Mouse (Mus musculus) large intestine, adult 2 months (tissue): ENCODE measurements around the gene Ltn1. TPM values are rescaled to one million over a fixed set of nuclear protein-coding genes. Genes with fewer than 3 reads are reported as not detected.

Experiments used
- DNase-seq: peaks from one replicate; pipeline ENCODE4 v3.0.0-alpha.2; 2012; ENCODE audit warnings: low read depth, low spot score
- WGBS: fragments of 180-500 bp; shearing (Covaris S2); methylation state at CpG from one replicate; pipeline ENCODE4 v1.1.7; 2018; 5-methylcytosine and 5-hydroxymethylcytosine counted together
- polyA plus RNA-seq: library from polyadenylated mRNA; depleted of rRNA; stranded (reverse); fragments of >200 nt; gene quantifications from 2 replicates; pipeline ENCODE4 v1.2.3, GENCODE M21; 2012; rRNA removed

Ltn1 gene
- polyA plus RNA-seq = 4.1 and 6.6 TPM in 2 replicates

DNA sequence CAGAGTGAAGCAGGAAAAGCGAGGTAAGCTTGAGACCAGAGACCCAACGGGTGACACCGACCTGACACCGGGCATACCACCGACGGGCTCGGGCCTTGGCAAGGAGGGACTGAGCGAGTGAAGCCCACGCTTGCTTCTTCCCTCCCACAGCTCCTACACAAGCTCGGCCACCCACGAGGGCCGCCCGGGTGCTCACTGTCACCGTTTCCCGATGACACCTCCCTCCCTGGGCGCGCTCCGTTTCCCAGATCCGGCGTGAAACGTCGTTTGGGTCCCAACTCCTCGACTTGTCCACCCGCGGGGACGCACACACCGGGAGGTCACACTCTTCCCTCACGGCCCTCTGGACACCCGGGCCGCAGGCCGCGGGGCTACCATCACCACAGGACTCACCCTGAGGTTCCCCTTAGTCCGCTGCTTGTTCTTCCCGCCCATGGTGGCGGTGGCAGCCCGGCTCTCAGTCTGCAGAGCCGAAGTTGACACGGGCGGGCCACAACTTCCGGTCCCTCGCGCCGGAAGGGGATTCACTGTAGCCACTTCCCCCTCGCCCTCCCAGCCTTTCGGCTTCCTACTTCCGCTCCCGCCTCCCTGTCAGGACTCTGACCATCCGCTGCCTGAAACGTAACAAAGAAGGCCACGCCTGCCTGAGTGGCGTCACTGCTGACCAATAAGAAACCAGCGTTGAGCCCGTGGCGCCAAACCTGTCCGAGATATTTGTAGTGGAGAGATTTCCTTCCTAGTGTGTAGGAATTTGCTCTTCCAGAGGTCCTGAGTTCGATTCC lies at the start of gene Ltn1:
Ltn1 (minus strand) TSS at position 580 of the 782 bp plus-strand sequence.
- WGBS = under 1% methylated on average over 56 of the region's 56 CpGs
- DNase-seq = peak; percentile 95

DNA sequence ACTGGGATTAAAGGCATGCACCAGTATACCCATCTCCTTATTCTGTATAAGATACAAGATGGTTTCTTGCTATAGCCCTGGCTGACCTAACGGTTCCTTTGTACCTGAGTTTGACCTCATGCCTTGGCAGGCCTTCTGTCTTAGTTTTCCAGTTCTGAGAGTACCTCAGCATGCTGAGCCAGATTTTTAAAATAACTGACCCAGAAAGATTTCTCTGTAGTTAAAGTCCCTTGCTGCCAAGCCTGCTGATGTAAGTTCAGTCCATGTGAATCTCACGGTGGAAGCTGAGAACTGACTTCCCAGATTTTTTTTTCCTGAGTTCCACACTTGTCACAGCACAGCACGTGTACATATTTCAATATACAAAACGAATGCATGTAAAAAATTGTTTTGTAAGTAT lies 38.2 kb upstream of the Ltn1 start:
- 82% methylated on average over 4 of the region's 4 CpGs for WGBS
- no peak for DNase-seq

DNA sequence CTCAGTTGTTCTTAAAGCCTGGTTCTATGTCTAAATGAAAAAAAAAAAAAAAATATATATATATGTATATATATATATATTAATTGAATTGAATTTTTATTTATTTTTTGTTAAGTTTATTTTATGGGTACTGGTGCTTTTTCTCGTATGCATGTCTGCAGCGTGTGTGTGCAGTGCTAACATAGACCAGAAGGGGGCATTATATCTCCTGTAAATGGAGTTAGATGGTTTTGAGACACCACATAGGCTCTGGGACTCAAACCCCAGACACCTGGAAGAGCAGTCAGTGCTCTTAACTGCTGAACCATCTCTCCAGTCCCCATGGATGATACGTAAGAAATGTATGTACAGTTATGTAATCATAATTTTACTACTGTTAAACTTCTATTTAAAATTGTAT lies 26.3 kb upstream of the Ltn1 start:
- no peak for DNase-seq
- 98% methylated on average over 3 of the region's 3 CpGs for WGBS

DNA sequence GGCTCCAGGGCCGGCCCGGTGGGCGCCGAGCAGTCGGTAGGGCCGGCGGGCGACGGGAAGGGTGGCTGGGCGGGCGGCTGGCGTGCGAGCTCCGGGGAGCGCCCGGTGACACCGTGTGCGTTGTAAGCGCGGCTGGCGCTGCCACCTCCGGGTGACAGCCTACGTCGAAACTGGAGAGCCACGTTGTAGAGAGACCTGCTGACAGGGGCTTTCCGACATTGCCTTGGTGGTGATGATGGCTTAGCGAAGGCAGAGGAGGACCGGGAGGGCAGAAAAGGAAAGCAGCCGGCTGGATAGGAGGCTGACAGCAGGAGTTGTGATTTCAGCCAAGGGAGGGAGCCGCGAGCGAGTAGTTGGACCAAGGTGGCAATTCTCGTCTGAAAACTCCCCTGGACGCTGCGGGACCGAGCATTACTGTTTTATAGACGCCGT lies 22.8 kb upstream of the Ltn1 start:
- 0% methylated on average over 38 of the region's 38 CpGs for WGBS
- no peak for DNase-seq

DNA sequence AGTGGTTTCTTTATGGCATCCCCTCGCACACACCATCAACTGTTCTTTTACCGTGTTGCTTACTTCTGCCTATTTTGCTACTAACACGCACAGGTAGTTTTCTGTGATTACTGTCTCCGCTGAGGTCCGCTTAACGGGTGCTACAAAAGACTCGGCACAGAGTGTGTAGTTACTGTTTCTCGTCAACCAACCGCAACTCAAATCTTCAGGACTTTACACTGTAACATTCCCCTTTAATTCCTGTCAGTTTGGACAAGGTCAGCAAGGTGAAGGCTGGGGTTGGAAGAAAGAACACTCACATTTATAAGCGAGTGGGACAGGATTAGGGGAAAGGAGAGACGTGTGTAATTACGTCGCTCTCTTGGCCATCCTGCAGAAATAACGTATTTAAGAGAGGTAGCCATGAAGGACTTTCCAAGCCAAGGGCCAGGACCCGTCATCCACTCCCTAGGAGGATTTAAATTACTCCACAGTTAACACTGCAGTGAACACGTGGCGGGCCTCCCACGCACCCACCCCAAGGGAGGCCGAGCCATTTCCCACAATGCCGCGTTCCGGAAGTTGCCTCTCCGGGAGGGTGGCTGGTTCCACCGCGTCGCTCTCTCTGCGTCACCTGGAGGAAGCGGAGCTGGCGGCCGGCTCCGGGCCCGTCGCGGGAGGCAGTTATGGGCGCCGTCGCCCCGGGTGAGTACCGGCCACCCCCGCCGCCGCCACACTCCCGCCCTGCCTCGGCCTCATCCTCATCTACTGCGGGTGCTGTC lies 22.2 kb upstream of the Ltn1 start, which contains the start of gene Usp16:
Usp16 (plus strand) TSS at position 285 of the 761 bp plus-strand sequence.
- WGBS = 10% methylated on average over 45 of the region's 45 CpGs
- peak; percentile 82 for DNase-seq

DNA sequence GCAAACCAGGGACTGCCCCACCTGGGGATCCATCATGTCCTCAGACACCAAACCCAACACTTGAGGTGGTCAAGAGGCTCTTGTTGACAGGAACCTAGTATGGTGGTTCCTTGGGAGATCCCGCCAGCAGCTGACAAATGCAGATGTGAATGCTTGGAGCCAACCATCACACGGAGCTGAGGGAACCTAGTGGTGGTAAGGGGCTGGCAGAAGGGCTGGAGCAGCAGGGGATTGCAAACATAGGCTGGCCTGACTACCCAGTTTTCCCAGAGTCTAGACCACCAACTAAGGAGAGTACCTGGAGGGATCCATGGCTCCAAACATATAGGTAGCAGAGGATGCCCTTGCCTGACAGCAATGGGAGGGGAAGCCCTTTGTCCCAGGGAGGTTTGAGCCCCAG lies 20.8 kb upstream of the Ltn1 start:
- DNase-seq = no peak
- 97% methylated on average over 2 of the region's 2 CpGs for WGBS

DNA sequence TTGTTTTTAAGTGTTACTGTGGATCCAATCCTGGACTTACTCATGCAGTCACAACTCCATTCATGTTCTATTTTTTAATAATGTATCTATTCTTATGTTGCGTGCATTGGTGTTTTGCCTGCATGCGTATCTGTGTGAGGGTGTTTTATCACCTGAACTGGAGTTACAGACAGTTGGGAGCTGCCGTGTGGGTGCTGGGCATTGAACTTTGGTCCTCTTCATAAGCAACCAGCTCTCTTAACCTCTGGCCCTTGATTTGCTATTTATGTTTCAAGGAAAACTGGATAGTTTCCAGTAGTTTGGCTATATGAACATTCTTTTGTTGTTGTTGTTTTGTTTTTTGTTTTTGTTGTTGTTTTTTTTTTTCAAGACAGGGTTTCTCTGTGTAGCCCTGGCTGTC lies 13.1 kb upstream of the Ltn1 start:
- WGBS = 77% methylated on average over 3 of the region's 3 CpGs
- DNase-seq = no peak

DNA sequence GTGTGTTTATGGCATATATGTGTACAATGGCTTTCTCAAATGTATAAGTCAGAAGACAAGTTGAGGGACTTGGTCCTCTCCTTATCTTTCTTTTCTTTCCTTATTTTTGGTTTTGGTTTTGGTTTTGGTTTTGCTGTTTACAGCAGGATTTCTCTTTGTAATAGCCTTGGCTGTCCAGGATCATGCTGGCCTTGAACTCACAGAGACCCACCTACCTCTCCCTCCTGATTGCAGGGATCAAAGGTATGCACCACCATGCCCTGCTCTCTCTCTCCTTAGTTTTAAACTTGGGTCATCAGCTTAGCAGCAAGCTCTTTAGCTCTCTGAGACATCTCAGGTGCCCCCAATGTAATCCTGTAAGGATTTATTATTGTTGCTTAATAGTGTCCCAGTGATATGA lies 12.7 kb upstream of the Ltn1 start:
- no peak for DNase-seq

DNA sequence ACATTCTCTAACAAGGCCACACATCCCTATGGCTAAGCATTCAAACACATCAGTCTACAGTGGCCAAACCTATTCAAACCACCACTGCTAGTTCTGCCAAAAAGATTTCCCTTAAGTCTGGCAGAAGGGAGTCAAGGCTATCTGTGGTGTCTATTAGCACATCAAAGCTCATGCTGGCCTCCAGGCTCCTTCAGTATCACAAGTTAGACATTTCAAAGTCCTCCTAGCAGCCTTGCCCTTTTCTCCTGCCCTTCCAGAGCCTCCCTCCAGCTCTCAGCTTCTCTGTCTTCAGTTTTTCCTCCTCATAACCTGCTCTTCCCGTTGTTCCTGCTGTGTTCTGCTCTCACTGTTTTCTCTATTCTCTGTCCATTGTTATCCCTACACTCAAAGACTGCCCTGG lies 11.7 kb upstream of the Ltn1 start:
- no peak for DNase-seq
- 30% methylated on average over 1 of the region's 1 CpGs for WGBS

DNA sequence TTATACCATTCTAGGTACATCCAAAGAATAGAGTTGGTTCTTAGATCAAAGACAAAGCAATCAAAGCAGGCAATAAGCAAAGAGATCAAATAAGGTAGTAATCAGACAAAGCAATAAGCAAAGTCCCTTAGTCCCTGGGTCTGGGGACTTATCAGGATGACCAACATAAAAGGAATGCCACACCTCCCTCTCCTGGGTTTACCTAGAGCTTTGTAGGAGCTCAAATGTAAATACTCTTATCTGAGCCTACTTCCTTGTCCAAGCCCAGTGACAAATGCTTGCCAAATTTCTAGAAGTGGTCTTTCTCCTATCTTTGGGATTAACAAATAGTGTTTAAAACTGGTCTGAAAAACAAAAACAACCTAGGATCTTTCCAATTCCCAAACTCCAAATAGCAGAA lies 10.8 kb upstream of the Ltn1 start:
- no peak for DNase-seq

DNA sequence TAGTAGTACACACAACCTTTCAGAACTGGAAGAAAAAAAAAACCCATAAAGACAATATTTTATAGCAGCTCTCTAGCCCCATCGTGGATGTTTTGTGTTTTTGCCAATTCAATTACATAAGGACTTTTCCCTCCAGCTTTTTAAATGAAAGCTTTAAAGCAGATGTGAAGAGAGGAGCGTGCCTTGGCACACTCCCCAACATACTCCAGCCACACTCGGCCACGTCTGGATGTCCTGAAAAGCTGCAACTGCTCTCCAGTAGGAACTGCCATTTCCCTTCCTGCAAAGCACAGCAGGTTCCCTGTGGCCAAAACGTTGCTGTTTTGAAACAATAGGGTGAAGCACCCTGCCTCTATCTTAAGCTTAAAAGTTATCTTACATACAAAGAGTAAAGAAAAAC lies 9.9 kb upstream of the Ltn1 start:
- WGBS = 9% methylated on average over 5 of the region's 5 CpGs
- no peak for DNase-seq

DNA sequence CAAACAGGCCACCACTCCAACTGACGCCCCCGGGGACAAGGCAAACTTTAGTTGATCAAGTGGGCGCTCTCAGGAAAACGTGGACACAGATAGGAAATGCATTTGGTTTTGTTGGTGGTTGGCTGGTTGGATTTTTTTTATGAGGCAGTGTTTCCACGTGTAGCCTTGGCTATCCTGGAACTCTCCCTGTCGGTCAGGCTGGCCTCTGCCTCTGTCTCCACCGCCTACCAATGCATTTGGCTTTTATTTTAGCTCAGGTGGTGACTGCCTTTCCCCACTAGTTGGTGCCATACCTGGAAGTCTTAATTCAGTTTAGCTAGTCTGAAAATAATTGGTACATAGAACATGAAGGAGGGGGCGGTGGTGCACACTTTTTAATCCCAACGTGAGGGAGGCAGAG lies 8.7 kb upstream of the Ltn1 start:
- WGBS = 12% methylated on average over 9 of the region's 9 CpGs
- DNase-seq = no peak

DNA sequence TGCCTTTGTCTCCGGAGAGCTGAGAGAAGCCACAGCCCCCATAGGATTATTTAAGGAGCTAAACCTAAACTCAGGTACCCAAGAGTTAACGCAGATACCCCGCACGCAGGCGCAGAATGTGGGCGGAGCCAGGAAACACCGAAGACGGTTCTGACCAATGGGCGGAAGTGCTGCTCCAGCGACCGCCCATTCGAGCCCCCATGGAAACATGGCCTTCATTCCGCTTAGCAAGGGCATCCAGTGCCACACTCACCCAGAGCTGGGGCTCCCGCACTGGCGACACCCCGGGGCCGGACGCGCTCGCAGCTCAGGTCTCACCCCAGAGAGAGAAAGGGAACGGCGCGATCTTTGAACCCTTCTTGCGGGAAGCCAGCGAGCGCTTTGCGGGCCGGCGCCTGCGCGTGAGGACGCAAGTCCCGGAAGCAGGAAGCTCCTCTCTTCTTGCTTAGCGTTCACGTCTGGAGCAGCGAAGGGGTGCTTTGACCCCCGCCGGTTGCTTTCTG lies 7.8 kb upstream of the Ltn1 start, which contains the start of gene Rwdd2b:
Rwdd2b (minus strand) TSS at position 390 of the 503 bp plus-strand sequence.
- under 1% methylated on average over 38 of the region's 38 CpGs for WGBS
- peak; percentile 78 for DNase-seq

DNA sequence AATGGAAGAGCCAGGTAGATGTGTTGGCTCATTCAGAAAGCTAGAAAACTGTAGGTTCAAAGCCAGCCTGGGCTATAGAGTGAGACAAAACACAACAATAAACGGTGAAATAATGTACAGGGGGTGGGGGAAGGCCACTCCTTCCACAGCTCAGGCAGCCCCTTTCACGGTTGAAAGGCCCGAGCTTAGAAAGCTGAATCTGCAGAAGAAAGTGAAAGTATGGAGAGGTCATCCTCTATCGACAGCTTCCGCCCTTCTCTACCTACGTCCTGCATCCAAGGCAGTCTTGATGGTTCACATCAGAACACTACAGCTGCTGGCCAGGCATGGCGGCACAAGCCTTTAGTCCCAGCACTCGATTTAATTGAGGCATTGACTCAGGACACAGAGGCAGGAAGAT lies 6.3 kb upstream of the Ltn1 start:
- WGBS = 89% methylated on average over 8 of the region's 8 CpGs
- DNase-seq = no peak

DNA sequence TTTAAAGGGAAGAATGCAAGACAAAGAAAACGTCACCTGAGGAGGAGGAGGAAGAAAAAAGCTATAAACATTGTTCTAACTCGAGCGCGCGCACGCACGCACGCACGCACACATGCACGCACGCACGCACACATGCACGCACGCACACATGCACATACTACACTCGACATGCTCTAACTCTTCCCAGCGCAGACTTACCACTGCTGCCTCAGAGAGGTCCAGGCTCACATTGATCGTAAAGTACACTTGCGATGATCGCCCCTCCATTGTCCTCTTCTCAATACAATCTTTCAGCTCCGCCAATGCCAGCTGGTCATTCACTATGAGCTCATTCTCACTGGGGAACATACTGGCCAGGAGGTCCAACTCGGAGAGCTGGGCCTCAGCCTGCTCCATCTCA lies 4.7 kb upstream of the Ltn1 start:
- DNase-seq = no peak
- whole genome bisulfite sequencing = 94% methylated on average over 21 of the region's 21 CpGs

DNA sequence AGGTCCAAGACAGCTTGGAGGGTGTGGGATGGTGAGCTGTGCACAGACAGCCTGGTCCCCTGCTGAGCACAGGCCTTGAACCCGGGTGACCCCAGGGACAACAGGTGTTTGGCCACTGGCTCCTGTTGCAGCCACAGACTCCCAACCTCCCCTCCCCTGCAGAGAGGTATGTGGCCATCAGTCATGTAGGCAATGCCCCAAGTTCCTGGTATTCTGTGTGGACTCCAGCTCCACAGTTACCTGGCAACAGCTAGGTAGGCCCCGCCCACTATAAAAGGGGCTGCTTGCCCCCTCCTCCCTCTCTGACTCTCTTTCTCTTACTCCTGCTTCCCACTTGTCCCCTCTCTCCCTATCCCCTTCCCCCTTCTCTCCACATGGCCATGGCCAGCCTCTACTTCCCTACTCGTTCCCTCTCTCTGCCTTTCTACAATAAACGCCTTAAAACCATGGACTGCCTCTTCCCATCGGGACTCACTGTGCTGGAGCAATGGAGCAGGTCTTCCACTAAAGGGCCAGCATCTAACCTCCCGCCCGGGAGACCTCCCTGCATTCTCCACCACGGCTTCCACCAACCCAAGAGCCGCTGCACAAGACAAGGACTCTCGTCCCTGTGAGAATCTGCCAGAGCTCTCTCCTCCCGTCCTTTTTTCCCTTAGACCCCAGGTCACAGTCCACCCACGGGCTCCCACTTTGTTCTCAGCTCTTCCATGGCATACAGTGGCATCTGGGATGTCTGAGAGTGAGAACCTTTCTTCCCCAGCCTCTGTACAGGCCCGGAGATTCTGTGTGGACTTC lies 3.2 kb upstream of the Ltn1 start:
- DNase-seq = no peak
- 78% methylated on average over 13 of the region's 13 CpGs for WGBS

DNA sequence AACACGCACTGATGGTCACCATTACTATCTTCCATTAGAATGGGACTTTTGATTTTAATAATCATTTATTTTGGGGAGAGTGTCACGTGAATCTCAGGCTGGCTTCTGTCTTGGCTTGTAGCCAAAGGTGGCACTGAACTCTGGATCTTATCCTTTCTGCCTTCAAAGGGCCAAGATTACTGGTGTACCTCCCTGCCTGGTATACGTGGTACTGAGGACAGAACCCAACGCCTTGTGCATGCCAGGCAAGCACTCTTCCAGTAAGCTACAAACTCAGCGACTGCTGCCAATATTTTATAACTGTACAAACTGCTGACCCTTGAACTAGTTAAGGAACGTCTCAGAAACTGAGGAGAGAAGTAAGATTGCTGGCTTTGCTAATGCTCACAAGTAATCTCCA lies 2.5 kb upstream of the Ltn1 start:
- 33% methylated on average over 6 of the region's 6 CpGs for WGBS
- no peak for DNase-seq

DNA sequence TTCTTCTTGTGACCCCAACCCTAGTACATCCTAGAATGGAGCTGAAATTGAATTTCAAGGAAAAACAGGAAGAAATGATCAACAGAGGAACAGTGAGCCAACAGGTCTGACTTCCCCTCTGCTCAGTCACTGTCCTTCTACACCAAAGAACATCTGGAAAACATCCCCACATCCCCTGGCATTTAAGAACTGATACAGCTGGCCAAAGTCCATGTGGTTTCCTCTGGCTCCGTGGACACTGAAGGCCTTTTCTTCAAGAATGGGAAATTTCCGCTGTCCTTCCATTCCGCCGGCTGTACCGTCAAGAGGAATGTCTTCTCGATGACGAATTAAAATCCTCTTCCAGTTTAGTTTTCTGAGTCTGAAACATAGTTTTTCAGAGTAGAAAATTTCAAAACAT lies 1.9 kb upstream of the Ltn1 start:
- 87% methylated on average over 7 of the region's 7 CpGs for WGBS
- no peak for DNase-seq

DNA sequence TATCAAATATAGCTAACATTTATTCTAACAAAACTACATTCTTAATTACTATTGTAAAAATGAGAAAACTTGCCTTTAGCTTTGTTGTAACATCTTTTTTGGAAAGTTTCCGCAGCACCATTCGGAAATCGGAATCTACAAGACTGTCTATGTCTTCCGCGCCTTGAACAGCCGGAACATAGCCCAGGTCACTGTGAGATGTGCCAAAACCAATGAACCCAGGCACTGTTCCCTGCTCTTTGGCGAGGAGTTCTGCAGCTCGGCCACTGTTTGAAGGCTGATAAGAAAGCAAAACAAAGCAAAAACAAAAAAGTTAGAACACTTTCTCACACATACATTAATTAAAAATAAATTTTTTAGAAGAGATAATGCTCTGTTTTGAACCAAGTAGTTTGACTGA lies 4.9 kb downstream of the Ltn1 start:
- DNase-seq = no peak
- 93% methylated on average over 8 of the region's 8 CpGs for WGBS

DNA sequence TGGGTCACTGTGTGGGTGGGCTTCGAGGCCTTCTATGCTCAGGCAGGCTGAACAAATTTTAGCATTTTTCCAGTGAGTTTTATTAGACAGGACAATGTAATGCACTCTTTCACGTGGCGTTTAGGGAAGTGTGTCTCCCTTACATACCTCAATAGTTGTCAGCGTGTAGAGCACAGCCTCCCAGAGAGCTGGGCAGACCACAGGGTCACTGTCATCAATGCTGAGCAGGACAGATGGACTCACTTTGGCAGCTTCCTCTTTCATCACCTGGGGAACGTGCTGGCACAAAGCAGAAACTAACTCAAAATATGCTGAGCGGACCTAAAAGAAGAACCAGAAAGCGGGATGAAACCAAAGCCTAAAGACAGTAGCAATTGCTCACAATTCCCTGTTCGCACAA lies 11.8 kb downstream of the Ltn1 start:
- 90% methylated on average over 8 of the region's 8 CpGs for WGBS

More for the DNA sequence above, 11.8 kb downstream of the Ltn1 start:
- DNase-seq = no peak
